Mouse (Mus musculus) limb, embryonic 14.5 days (tissue): Measurements from ENCODE around the gene Susd3. TPM values are rescaled to one million over a fixed set of nuclear protein-coding genes. Genes with fewer than 3 reads are reported as not detected.

Source experiments
- ATAC-seq: fragments of 200-750 bp; cut with Nextera tagmentation; 2 replicates; pipeline ENCODE4 v1.8.0; 2017; ENCODE audit warnings: low read depth, moderate number of reproducible peaks, moderate TSS enrichment; ENCODE audit not compliant: low FRiP score
- DNase-seq: peaks from one replicate; pipeline ENCODE4 v3.0.0-alpha.2; 2015; ENCODE audit warnings: low spot score
- H3K27ac ChIP-seq: fragments of 300-500 bp; sonication (generic); replicated peaks from 2 replicates; pipeline ENCODE4 v1.5.1; 2014; ENCODE audit warnings: low read depth, mild to moderate bottlenecking, low read length, moderate library complexity, mixed read lengths
- H3K27me3 ChIP-seq: fragments of 300-500 bp; sonication (generic); 2 replicates; pipeline ENCODE4 v1.6.1; 2014; ENCODE audit warnings: low read length, mixed read lengths; ENCODE audit not compliant: control insufficient read depth, insufficient read depth
- H3K36me3 ChIP-seq: fragments of 300-500 bp; sonication (generic); 2 replicates; pipeline ENCODE4 v1.6.1; 2014; ENCODE audit warnings: mild to moderate bottlenecking, low read length, moderate library complexity, mixed read lengths; ENCODE audit not compliant: control insufficient read depth, insufficient read depth
- H3K4me1 ChIP-seq: fragments of 300-500 bp; sonication (generic); 2 replicates; pipeline ENCODE4 v1.6.1; 2014; ENCODE audit warnings: antibody characterized with exemption, low read length, mixed read lengths; ENCODE audit not compliant: control insufficient read depth, insufficient read depth
- H3K4me2 ChIP-seq: fragments of 300-500 bp; sonication (generic); replicated peaks from 2 replicates; pipeline ENCODE4 v1.6.1; 2014; ENCODE audit warnings: low read depth, mild to moderate bottlenecking, low read length, moderate library complexity; ENCODE audit not compliant: severe bottlenecking
- H3K4me3 ChIP-seq: fragments of 300-500 bp; sonication (generic); replicated peaks from 2 replicates; pipeline ENCODE4 v1.5.1; 2014; ENCODE audit warnings: low read length
- H3K9ac ChIP-seq: fragments of 300-500 bp; sonication (generic); 2 replicates; pipeline ENCODE4 v1.6.1; 2014; ENCODE audit warnings: mild to moderate bottlenecking, low read depth, low read length, moderate library complexity; ENCODE audit not compliant: severe bottlenecking
- H3K9me3 ChIP-seq: fragments of 300-500 bp; sonication (generic); 2 replicates; pipeline ENCODE4 v1.6.1; 2016; ENCODE audit warnings: low read length; ENCODE audit not compliant: control insufficient read depth
- POLR2A ChIP-seq: fragments of 200-500 bp; IDR thresholded peaks from 2 replicates; pipeline ENCODE4 v1.8.0; 2012; ENCODE audit warnings: inconsistent platforms, mild to moderate bottlenecking, moderate library complexity, borderline replicate concordance; ENCODE audit not compliant: insufficient read depth, insufficient read length; ENCODE audit errors: extremely low read depth
- WGBS: fragments of 180-500 bp; shearing (Covaris S2); extraction: QIAGEN DNeasy Blood & Tissue Kit; methylation state at CpG from one replicate; pipeline ENCODE4 v1.1.7; 2014; 5-methylcytosine and 5-hydroxymethylcytosine counted together
- polyA plus RNA-seq, 2 experiments: library from polyadenylated mRNA; depleted of rRNA in 1 of 2; stranded (reverse) in 1 of 2; unstranded in 1 of 2; fragments of >200 nt; fragmentation: Nextera tagmentation in 1 of 2; extraction: Ambion mirVana in 1 of 2; gene quantifications; 2 replicates each; pipeline versions ENCODE4 v1.2.1 to v1.2.3; 2012 to 2014

The Susd3 gene
- polyA plus RNA-seq, 2 experiments = 2.2 to 2.6 TPM

DNA sequence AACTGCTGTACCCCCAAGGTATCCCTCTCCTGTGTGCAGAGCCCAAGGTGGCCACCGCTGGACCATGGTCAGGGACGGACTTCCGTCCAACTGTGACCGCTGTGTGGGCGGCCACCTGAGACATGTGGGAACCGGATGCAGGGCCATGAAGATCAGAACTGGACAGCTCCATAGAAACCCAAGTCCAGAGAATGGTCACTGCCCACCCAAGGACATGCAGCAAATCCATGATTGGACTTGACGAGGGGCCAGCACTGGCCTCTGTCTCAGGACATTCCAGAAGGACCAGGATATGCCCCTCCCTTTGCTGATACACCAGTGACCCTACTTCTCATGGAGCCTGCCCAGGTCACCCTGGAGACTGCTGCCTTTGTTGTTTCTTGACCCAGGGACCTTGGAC is 52.9 kb downstream of the Susd3 start:
- ATAC-seq (no peak), DNase-seq (no peak)
- no peak overlapping the region for H3K27ac ChIP-seq
- no peaks in the 10 kb centered on the region for H3K9me3 ChIP-seq
- no peak overlapping the region for H3K4me3 ChIP-seq
- H3K4me1 ChIP-seq = peaks cover 7% of the 10 kb centered on the region; the same call in 1 of the 2 replicates
- H3K9ac ChIP-seq = no peak overlapping the region
- no peaks in the 10 kb centered on the region for H3K27me3 ChIP-seq
- no peak overlapping the region for H3K4me2 ChIP-seq
- H3K36me3 ChIP-seq = peaks cover 13% of the 10 kb centered on the region
- no peak for TF ChIP-seq POLR2A
- 91% methylated on average over 7 of the region's 7 CpGs for WGBS

DNA sequence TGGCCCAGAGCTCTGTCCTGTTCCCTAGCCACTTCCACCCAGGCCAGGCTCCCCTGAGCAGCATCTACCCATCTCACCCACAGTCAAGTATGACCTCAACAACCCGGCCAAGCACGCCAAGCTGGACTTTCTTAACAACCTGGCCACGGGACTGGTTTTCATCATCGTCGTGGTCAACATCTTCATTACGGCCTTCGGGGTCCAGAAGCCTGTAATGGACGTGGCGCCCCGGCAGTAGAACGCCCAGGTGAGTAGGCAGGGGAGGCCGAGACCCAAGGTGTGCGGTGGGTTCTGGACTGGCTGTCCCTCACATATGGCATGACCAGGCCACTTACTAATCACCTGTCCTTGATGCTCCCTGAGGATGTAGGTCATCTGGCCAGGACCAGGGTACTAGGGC is 53.7 kb downstream of the Susd3 start:
- Histone ChIP-seq H3K4me2 (no peak overlapping the region), H3K4me3 (no peak overlapping the region), H3K36me3 (peaks cover 13% of the 10 kb centered on the region), H3K9me3 (no peaks in the 10 kb centered on the region), H3K27me3 (no peaks in the 10 kb centered on the region), H3K9ac (no peak overlapping the region), H3K4me1 (peaks cover 8% of the 10 kb centered on the region; the same call in 1 of the 2 replicates), H3K27ac (no peak overlapping the region)
- ATAC-seq = no peak
- DNase-seq = no peak
- no peak for TF ChIP-seq POLR2A
- 90% methylated on average over 13 of the region's 13 CpGs for WGBS

DNA sequence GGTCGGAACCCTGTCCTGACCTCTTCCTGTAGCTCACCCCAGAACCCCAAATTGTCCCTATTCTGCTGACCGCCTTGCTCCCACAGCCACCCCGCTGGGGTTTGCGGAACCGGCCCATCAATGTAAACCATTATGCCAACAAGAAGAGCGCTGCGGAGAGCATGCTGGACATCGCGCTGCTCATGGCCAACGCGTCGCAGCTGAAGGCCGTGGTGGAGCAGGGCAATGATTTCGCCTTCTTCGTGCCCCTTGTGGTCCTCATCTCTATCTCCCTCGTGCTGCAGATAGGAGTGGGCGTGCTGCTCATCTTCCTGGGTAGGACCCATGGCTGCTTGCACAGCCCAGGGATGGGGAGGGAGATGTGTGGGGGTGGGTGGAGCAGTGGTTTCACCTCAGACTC is 54.9 kb downstream of the Susd3 start:
- Histone ChIP-seq H3K9ac (no peak overlapping the region), H3K27ac (no peak overlapping the region), H3K4me3 (no peak overlapping the region), H3K9me3 (no peaks in the 10 kb centered on the region), H3K27me3 (no peaks in the 10 kb centered on the region), H3K4me2 (no peak overlapping the region), H3K36me3 (peaks cover 13% of the 10 kb centered on the region), H3K4me1 (peaks cover 14% of the 10 kb centered on the region; the same call in 1 of the 2 replicates)
- DNase-seq = no peak
- ATAC-seq = no peak
- no peak for TF ChIP-seq POLR2A
- 94% methylated on average over 17 of the region's 17 CpGs for whole genome bisulfite sequencing

DNA sequence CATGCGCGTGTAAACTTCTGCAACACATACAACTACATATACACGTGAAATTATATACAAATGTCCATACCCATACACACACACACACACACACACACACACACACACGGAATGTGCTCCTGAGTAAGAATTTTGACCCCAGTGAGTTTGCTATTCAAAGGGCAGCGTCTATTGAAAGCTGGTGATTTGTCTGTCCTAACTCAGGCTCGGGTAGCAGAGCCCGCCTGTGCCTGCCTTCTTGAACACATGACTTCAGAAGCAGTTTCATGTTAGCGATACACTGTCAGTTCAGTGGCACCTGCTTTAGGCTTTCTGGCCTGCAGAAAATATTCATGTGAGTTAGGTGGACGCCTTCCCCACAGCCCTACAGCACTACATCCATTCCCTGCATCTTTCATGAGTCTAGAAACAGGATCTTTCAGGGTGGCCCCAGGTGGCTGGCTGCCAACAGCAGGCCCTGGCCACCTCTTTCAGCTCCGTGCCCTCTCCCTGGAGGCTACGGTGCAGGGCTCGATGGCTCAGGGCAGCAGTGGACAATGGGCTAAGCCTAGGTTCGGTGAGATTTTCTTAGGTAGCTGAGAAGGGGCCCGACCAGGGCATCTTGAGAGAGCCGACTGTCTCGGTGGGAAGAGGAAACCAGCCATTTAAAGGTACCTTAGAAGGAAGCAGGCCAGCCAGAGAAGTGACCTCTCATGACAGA is 56.2 kb downstream of the Susd3 start:
- no peak for ATAC-seq

DNA sequence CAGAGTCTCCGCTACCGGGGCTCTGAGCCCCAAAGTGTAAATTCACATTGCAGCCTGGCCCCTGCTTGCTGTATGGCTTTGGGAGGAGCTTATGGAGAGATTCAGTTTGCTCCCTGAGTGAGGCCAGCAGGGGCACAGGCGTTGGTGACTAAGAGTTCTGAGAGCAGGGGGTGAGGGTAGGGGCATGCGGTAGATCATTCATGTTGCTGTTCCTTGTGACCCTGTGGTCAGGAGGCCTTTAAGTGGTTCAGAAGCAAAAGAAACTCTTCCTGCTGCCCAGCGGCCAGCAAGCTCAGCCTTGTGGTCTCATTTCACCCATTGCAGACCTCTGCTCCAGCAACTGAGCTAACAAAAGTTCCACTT is 56.9 kb downstream of the Susd3 start:
- no peak overlapping the region for H3K27ac ChIP-seq
- ATAC-seq (no peak), DNase-seq (no peak)
- no peak overlapping the region for H3K4me2 ChIP-seq
- 59% methylated on average over 5 of the region's 5 CpGs for WGBS
- H3K4me1 ChIP-seq = peaks cover 25% of the 10 kb centered on the region
- no peaks in the 10 kb centered on the region for H3K9me3 ChIP-seq
- H3K36me3 ChIP-seq = peaks cover 13% of the 10 kb centered on the region
- no peak for TF ChIP-seq POLR2A
- no peaks in the 10 kb centered on the region for H3K27me3 ChIP-seq
- no peak overlapping the region for H3K4me3 ChIP-seq
- H3K9ac ChIP-seq = no peak overlapping the region

More for the DNA sequence above, 56.2 kb downstream of the Susd3 start:
- H3K27me3 ChIP-seq = no peaks in the 10 kb centered on the region
- H3K4me1 ChIP-seq = peaks cover 20% of the 10 kb centered on the region; the same call in 1 of the 2 replicates
- no peak for DNase-seq
- TF ChIP-seq POLR2A = no peak
- peaks cover 13% of the 10 kb centered on the region for H3K36me3 ChIP-seq
- WGBS = 78% methylated on average over 16 of the region's 16 CpGs
- H3K9ac ChIP-seq = no peak overlapping the region
- no peaks in the 10 kb centered on the region for H3K9me3 ChIP-seq
- no peak overlapping the region for H3K4me3 ChIP-seq
- no peak overlapping the region for H3K27ac ChIP-seq
- H3K4me2 ChIP-seq = no peak overlapping the region
